Mouse (Mus musculus) retina, embryonic 14.5 days (tissue): ENCODE data around the gene Psg23.
"Not testable (repeated sequence)": the region's sequence is repeated elsewhere in the genome, so short reads cannot be mapped to it uniquely, and the experiment has no call there.

Experiments used
- DNase-seq: peaks from one replicate; pipeline ENCODE4 v3.0.0-alpha.2; 2015; ENCODE audit warnings: low spot score

Gene Psg23

DNA sequence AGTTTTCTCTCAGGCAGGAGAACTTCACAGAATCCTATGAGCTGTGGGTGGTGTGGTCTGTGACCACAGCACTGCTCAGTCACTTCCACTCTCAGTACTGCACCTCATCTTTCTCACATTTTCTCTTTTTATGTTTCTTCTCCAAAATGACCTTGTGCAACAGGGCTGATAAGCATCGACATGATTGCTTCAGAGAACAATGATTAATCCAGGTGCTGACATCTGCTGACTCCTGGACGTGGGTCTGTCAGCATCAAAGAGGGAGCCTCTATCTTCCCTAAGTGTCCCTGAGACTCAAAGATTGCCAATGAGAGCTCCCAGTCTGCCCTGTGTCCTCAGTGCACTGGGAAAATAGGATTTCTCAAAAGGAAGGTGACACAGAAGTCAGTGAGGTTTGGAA is at the start of gene Psg23:
Gene Psg23 (minus strand): TSS at position 101 of the 400 bp plus-strand sequence.
- not testable (repeated sequence) for DNase-seq

DNA sequence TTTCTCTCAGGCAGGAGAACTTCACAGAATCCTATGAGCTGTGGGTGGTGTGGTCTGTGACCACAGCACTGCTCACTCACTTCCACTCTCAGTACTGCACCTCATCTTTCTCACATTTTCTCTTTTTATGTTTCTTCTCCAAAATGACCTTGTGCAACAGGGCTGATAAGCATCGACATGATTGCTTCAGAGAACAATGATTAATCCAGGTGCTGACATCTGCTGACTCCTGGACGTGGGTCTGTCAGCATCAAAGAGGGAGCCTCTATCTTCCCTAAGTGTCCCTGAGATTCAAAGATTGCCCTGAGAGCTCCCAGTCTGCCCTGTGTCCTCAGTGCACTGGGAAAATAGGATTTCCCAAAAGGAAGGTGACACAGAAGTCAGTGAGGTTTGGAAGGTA is 40.3 kb upstream of the Psg23 start, which contains the start of gene Psg21:
Gene Psg21 (minus strand): TSS at position 101 of the 400 bp plus-strand sequence.
- DNase-seq, result not testable (repeated sequence)

DNA sequence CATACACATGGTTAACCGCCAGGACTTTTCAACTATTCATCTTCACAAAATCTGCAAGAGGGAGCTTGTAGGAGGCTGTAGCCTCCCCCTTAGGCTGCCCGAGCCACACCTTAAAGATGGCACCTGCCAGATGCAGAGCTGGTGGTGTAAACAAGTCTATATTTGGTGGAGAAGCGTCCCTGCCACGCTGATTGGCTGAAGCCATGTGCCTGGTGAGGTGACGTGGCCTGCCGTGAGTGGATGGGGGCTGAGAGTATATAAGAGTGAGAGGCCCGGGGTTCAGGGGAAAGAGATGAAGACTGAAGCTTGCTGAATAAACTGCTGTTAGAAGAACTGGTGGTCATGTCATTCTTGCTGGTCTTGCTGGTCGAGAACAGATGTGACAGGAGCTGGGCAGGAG is 10.6 kb upstream of the Psg23 start:
- DNase-seq, result not testable (repeated sequence)

DNA sequence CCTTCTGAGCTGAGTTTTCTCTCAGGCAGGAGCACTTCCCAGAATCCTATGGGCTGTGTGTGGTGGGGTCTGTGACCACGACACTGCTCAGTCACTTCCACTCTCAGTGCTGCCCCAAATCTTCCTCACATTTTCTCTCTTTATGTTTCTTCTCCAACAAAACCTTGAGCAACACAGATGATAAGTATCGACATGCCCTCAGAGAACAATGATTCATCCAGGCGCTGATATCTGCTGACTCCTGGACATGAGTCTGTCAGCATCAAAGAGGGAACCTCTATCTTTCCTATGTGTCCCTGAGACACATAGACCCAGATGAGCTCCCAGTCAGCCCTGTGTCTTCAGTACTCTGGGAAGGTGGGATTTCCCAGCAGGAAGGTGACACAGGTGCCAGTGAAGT is 49.1 kb downstream of the Psg23 start, which contains the start of gene Psg27:
Gene Psg27 (minus strand): TSS at position 101 of the 400 bp plus-strand sequence.
- no peak for DNase-seq

DNA sequence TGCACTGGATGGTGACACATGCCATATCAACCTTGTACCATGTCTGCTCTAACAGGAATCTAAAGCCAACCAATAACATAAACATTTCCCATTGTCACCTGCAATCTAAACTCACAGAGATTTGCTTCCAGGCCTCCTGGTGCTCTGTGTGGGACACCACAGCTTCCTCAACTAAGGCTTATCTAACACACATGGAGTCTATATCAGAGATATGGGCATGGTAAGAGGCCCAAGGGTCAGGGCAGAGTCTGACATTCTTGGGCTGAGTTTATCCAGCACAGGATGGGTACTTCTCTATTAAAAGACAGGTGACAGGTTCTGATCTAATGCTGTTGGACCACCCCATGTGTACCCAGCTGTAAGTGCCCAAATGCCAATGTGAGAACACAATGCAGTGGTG is 56.5 kb downstream of the Psg23 start:
- no peak for DNase-seq
